Mouse (Mus musculus) megakaryocyte-erythroid progenitor cell, adult 5-6 weeks (primary cell): ENCODE results near the gene Mras. TPM values are rescaled to one million over a fixed set of nuclear protein-coding genes. Genes with fewer than 3 reads are reported as not detected.

Experiments used
- total RNA-seq, 2 experiments: library from RNA; stranded (forward) in 1 of 2; stranded (reverse) in 1 of 2; fragments of 200-1000, 215-1000 nt in 1 of 2; fragments of >200 nt in 1 of 2; fragmentation: Nextera tagmentation in 1 of 2; gene quantifications; 2 replicates each; pipeline ENCODE4 v1.2.3; 2014 to 2017

Mras gene
- total RNA-seq, 2 experiments from 2014 or later, result not detected

Other genes with a start within 250 kb of the Mras start
- not detected in 2 replicates for gene Faiml, start 200.1 kb downstream of the Mras start, total RNA-seq (2014; fragmentation: Nextera tagmentation)
- gene Faiml, start 200.1 kb downstream of the Mras start, total RNA-seq (2017), result not detected in 2 replicates
- 42.2 and 54.3 TPM in 2 replicates for gene Cep70, start 194.0 kb downstream of the Mras start, total RNA-seq (2014; fragmentation: Nextera tagmentation)
- 71.1 and 89.7 TPM in 2 replicates for gene Cep70, start 194.0 kb downstream of the Mras start, total RNA-seq (2017)
- gene Esyt3, start 78.8 kb downstream of the Mras start, total RNA-seq (2014; fragmentation: Nextera tagmentation), result not detected in 2 replicates
- gene Esyt3, start 78.8 kb downstream of the Mras start, total RNA-seq (2017), result not detected in 2 replicates
- 0.48 TPM in 1 of 2 replicates, not detected in the other for gene Nme9, start 14.1 kb upstream of the Mras start, total RNA-seq (2014; fragmentation: Nextera tagmentation)
- not detected in 2 replicates for gene Nme9, start 14.1 kb upstream of the Mras start, total RNA-seq (2017)
- gene Armc8, start 131.5 kb upstream of the Mras start, total RNA-seq (2014; fragmentation: Nextera tagmentation), result 25.3 and 33.9 TPM in 2 replicates
- 24.7 and 33.1 TPM in 2 replicates for gene Armc8, start 131.5 kb upstream of the Mras start, total RNA-seq (2017)
- 21.9 and 34.7 TPM in 2 replicates for gene Dbr1, start 138.4 kb upstream of the Mras start, total RNA-seq (2014; fragmentation: Nextera tagmentation)
- 53.6 and 67.5 TPM in 2 replicates for gene Dbr1, start 138.4 kb upstream of the Mras start, total RNA-seq (2017)
- not detected in 2 replicates for gene A4gnt, start 175.1 kb upstream of the Mras start, total RNA-seq (2014; fragmentation: Nextera tagmentation)
- not detected in 2 replicates for gene A4gnt, start 175.1 kb upstream of the Mras start, total RNA-seq (2017)
- not detected in 2 replicates for gene Dzip1l, start 192.1 kb upstream of the Mras start, total RNA-seq (2014; fragmentation: Nextera tagmentation)
- 0.11 TPM in 1 of 2 replicates, not detected in the other for gene Dzip1l, start 192.1 kb upstream of the Mras start, total RNA-seq (2017)